Mouse (Mus musculus) cerebellum, postnatal 4 days (tissue): ENCODE measurements around the gene Tbc1d10a.

Experiments used
- DNase-seq, 2 experiments: peaks; one replicate each; pipeline ENCODE4 v3.0.0; 2022; ENCODE audit warnings: low spot score in 2 of 2, mixed read lengths in 1 of 2

Gene Tbc1d10a

GRCm38 (mm10) chr11:4237389-4237912, 50.9 kb downstream of the Tbc1d10a start:
- no peak for DNase-seq

- DNase-seq: no peak
These were observed 51.6 kb downstream of the Tbc1d10a start for GRCm38 (mm10) chr11:4238167-4238566.

- no peak for DNase-seq
These were observed 53.1 kb downstream of the Tbc1d10a start for GRCm38 (mm10) chr11:4239691-4240090.

- no peak for DNase-seq
These were observed 53.6 kb downstream of the Tbc1d10a start for GRCm38 (mm10) chr11:4240151-4240550.

- no peak for DNase-seq
These were observed 54.6 kb downstream of the Tbc1d10a start for GRCm38 (mm10) chr11:4241180-4241579.

GRCm38 (mm10) chr11:4246126-4246525, 59.5 kb downstream of the Tbc1d10a start:
- no peak for DNase-seq

- DNase-seq: no peak
These were observed 60.0 kb downstream of the Tbc1d10a start for GRCm38 (mm10) chr11:4246623-4247022.

- no peak for DNase-seq
These were observed 60.8 kb downstream of the Tbc1d10a start for GRCm38 (mm10) chr11:4247201-4247959.

GRCm38 (mm10) chr11:4249151-4249550, 62.6 kb downstream of the Tbc1d10a start:
- DNase-seq: no peak

GRCm38 (mm10) chr11:4250290-4250689, 63.7 kb downstream of the Tbc1d10a start:
- no peak for DNase-seq

GRCm38 (mm10) chr11:4251376-4251775, 64.8 kb downstream of the Tbc1d10a start:
- no peak for DNase-seq

GRCm38 (mm10) chr11:4252886-4253285, 66.3 kb downstream of the Tbc1d10a start:
- no peak for DNase-seq

- no peak for DNase-seq
These were observed 70.4 kb downstream of the Tbc1d10a start, which contains the start of gene Lif for GRCm38 (mm10) chr11:4256846-4257607. Gene Lif (plus strand): TSS chr11:4257557.

GRCm38 (mm10) chr11:4257756-4258155, 71.2 kb downstream of the Tbc1d10a start:
- DNase-seq: no peak

GRCm38 (mm10) chr11:4258657-4259082, 72.1 kb downstream of the Tbc1d10a start:
- DNase-seq: peak; percentile 89

GRCm38 (mm10) chr11:4260463-4261187, 74.0 kb downstream of the Tbc1d10a start:
- no peak for DNase-seq

GRCm38 (mm10) chr11:4261188-4261494, 74.6 kb downstream of the Tbc1d10a start:
- DNase-seq: peak in 1 of 2 experiments; percentile 63

GRCm38 (mm10) chr11:4261969-4262368, 75.4 kb downstream of the Tbc1d10a start:
- DNase-seq: peak in 1 of 2 experiments; percentile 70

- DNase-seq: no peak
These were observed 76.3 kb downstream of the Tbc1d10a start for GRCm38 (mm10) chr11:4262847-4263246.

GRCm38 (mm10) chr11:4263296-4263695, 76.7 kb downstream of the Tbc1d10a start:
- no peak for DNase-seq

- no peak for DNase-seq
These were observed 77.5 kb downstream of the Tbc1d10a start for GRCm38 (mm10) chr11:4264066-4264465.
